Mouse (Mus musculus) liver, embryonic 14.5 days (tissue): ENCODE measurements around the gene Pard6a. TPM values are rescaled to one million over a fixed set of nuclear protein-coding genes. Genes with fewer than 3 reads are reported as not detected.

Experiments used
- ATAC-seq: fragments of 200-750 bp; cut with Nextera tagmentation; 2 replicates; pipeline ENCODE4 v1.8.0; 2017; ENCODE audit warnings: moderate number of reproducible peaks, mild to moderate bottlenecking, moderate library complexity; ENCODE audit not compliant: insufficient read depth
- DNase-seq, 3 experiments: peaks; one replicate each; pipeline ENCODE4 v3.0.0-alpha.2; 2012 to 2013; ENCODE audit warnings: low read depth in 3 of 3, low spot score in 3 of 3
- H3K27ac ChIP-seq: fragments of 300-500 bp; sonication (generic); 2 replicates; pipeline ENCODE4 v1.5.1; 2014; ENCODE audit warnings: moderate library complexity, mild to moderate bottlenecking, control low read depth, inconsistent platforms
- H3K27me3 ChIP-seq: fragments of 300-500 bp; sonication (generic); 2 replicates; pipeline ENCODE4 v1.6.1; 2014; ENCODE audit warnings: mild to moderate bottlenecking, low read length, moderate library complexity; ENCODE audit not compliant: control insufficient read depth, insufficient read depth
- H3K36me3 ChIP-seq: fragments of 300-500 bp; sonication (generic); replicated peaks from 2 replicates; pipeline ENCODE4 v1.6.1; 2014; ENCODE audit warnings: low read depth; ENCODE audit not compliant: control insufficient read depth, insufficient read depth
- H3K4me1 ChIP-seq, 2 experiments: fragments of 200-500 bp in 1 of 2; fragments of 300-500 bp in 1 of 2; sonication (generic) in 1 of 2; replicated peaks; 2 replicates each; pipeline ENCODE4 v1.6.1; 2012 to 2014; ENCODE audit warnings: antibody characterized with exemption in 1 of 2, inconsistent platforms in 1 of 2, low read length in 1 of 2; ENCODE audit not compliant: control insufficient read depth in 2 of 2, insufficient read depth in 2 of 2
- H3K4me2 ChIP-seq: fragments of 300-500 bp; sonication (generic); 2 replicates; pipeline ENCODE4 v1.6.1; 2014; ENCODE audit warnings: low read depth, mild to moderate bottlenecking, control low read depth, moderate library complexity
- H3K4me3 ChIP-seq, 2 experiments: fragments of 200-500 bp in 1 of 2; fragments of 300-500 bp in 1 of 2; sonication (generic) in 1 of 2; 2 replicates each; pipeline ENCODE4 v1.5.1; 2012 to 2014; ENCODE audit warnings: low read depth in 2 of 2, low read length in 2 of 2, mild to moderate bottlenecking in 2 of 2, control low read depth in 1 of 2, inconsistent platforms in 1 of 2, moderate library complexity in 1 of 2; ENCODE audit not compliant: insufficient read depth in 1 of 2
- H3K9ac ChIP-seq: fragments of 300-500 bp; sonication (generic); replicated peaks from 2 replicates; pipeline ENCODE4 v1.6.1; 2014; ENCODE audit warnings: mild to moderate bottlenecking, control low read depth, moderate library complexity
- H3K9me3 ChIP-seq: fragments of 300-500 bp; sonication (generic); 2 replicates; pipeline ENCODE4 v1.6.1; 2016; ENCODE audit warnings: low read length, mixed read lengths; ENCODE audit not compliant: control insufficient read depth
- CTCF ChIP-seq: IDR thresholded peaks from 2 replicates; pipeline ENCODE4 v1.5.1; 2016; ENCODE audit warnings: antibody characterized with exemption, low read depth, control low read depth
- EP300 ChIP-seq: IDR thresholded peaks from 2 replicates; pipeline ENCODE4 v1.6.1; 2016; ENCODE audit warnings: antibody characterized with exemption, low read depth
- WGBS: fragments of 180-500 bp; shearing (Covaris S2); extraction: QIAGEN DNeasy Blood & Tissue Kit; methylation state at CpG from one replicate; pipeline ENCODE4 v1.1.7; 2014; ENCODE audit not compliant: insufficient replicate concordance; 5-methylcytosine and 5-hydroxymethylcytosine counted together
- polyA plus RNA-seq, 2 experiments: library from polyadenylated mRNA; depleted of rRNA in 1 of 2; stranded (reverse) in 1 of 2; unstranded in 1 of 2; fragments of >200 nt; fragmentation: Nextera tagmentation in 1 of 2; extraction: Ambion mirVana in 1 of 2; gene quantifications; 2 replicates each; pipeline versions ENCODE4 v1.2.1 to v1.2.3; 2012 to 2014

Gene Pard6a
- polyA plus RNA-seq, 2 experiments, result 5.9 to 6.4 TPM

GRCm38 (mm10) chr8:105715042-105715441 lies 14.1 kb downstream of the Pard6a start:
- Histone ChIP-seq H3K4me1 (no peaks in the 10 kb centered on the region), H3K27ac (no peak overlapping the region), H3K27me3 (no peaks in the 10 kb centered on the region), H3K4me3 (no peak overlapping the region), H3K9me3 (no peaks in the 10 kb centered on the region), H3K4me2 (no peak overlapping the region), H3K9ac (no peak overlapping the region), H3K36me3 (no peaks in the 10 kb centered on the region)
- TF ChIP-seq CTCF (no peak), EP300 (no peak)
- WGBS, result 54% methylated on average over 6 of the region's 6 CpGs
- ATAC-seq (no peak), DNase-seq (no peak)

- Histone ChIP-seq H3K4me2 (no peak overlapping the region), H3K36me3 (no peaks in the 10 kb centered on the region), H3K9me3 (no peaks in the 10 kb centered on the region), H3K4me3 (no peak overlapping the region), H3K9ac (no peak overlapping the region), H3K4me1 (no peaks in the 10 kb centered on the region), H3K27ac (no peak overlapping the region), H3K27me3 (no peaks in the 10 kb centered on the region)
- TF ChIP-seq CTCF (peak; percentile 46), EP300 (no peak)
- WGBS, result 82% methylated on average over 15 of the region's 15 CpGs
- DNase-seq, result no peak
- ATAC-seq, result no peak
These were observed 15.5 kb downstream of the Pard6a start for GRCm38 (mm10) chr8:105716302-105716945.

GRCm38 (mm10) chr8:105719637-105720036 lies 18.7 kb downstream of the Pard6a start:
- no peak for ATAC-seq
- DNase-seq, result no peak
- Histone ChIP-seq H3K4me3 (no peak overlapping the region), H3K27ac (no peak overlapping the region), H3K4me1 (no peaks in the 10 kb centered on the region), H3K27me3 (no peaks in the 10 kb centered on the region), H3K36me3 (no peaks in the 10 kb centered on the region), H3K4me2 (no peak overlapping the region), H3K9ac (no peak overlapping the region), H3K9me3 (no peaks in the 10 kb centered on the region)
- 64% methylated on average over 4 of the region's 4 CpGs for WGBS
- TF ChIP-seq EP300, result no peak
- TF ChIP-seq CTCF, result no peak

- Histone ChIP-seq H3K36me3 (no peaks in the 10 kb centered on the region), H3K27ac (no peak overlapping the region), H3K9ac (no peak overlapping the region), H3K4me2 (no peak overlapping the region), H3K4me3 (no peak overlapping the region), H3K27me3 (no peaks in the 10 kb centered on the region), H3K4me1 (no peaks in the 10 kb centered on the region), H3K9me3 (no peaks in the 10 kb centered on the region)
- 79% methylated on average over 9 of the region's 9 CpGs for WGBS
- ATAC-seq (no peak), DNase-seq (no peak)
- TF ChIP-seq EP300 (no peak), CTCF (no peak)
These were observed 21.9 kb downstream of the Pard6a start for GRCm38 (mm10) chr8:105722861-105723260.

GRCm38 (mm10) chr8:105725726-105726125 lies 24.8 kb downstream of the Pard6a start:
- Histone ChIP-seq H3K9ac (no peak overlapping the region), H3K4me2 (no peak overlapping the region), H3K4me3 (no peak overlapping the region), H3K27me3 (no peaks in the 10 kb centered on the region), H3K27ac (no peak overlapping the region), H3K9me3 (no peaks in the 10 kb centered on the region), H3K4me1 (no peaks in the 10 kb centered on the region), H3K36me3 (no peaks in the 10 kb centered on the region)
- DNase-seq (no peak), ATAC-seq (no peak)
- no peak for TF ChIP-seq CTCF
- no peak for TF ChIP-seq EP300
- 62% methylated on average over 5 of the region's 5 CpGs for WGBS
